Mouse (Mus musculus) pancreas, adult 10 weeks (tissue): ENCODE results near the gene Ifit1bl1. TPM values are rescaled to one million over a fixed set of nuclear protein-coding genes. Genes with fewer than 3 reads are reported as not detected.

Source experiments
- polyA plus RNA-seq: library from polyadenylated mRNA; stranded (reverse); fragments of 350-450 nt; fragmentation: Illumina TruSeq; extraction: RNeasy Lipid Tissue Mini Kit (QIAGEN cat#74804); gene quantifications from one replicate; pipeline ENCODE4 v1.2.3, GENCODE M21; 2015; ENCODE audit warnings: low read depth, low replicate concordance; ENCODE audit not compliant: insufficient read depth

Gene Ifit1bl1
- polyA plus RNA-seq: not detected

DNA sequence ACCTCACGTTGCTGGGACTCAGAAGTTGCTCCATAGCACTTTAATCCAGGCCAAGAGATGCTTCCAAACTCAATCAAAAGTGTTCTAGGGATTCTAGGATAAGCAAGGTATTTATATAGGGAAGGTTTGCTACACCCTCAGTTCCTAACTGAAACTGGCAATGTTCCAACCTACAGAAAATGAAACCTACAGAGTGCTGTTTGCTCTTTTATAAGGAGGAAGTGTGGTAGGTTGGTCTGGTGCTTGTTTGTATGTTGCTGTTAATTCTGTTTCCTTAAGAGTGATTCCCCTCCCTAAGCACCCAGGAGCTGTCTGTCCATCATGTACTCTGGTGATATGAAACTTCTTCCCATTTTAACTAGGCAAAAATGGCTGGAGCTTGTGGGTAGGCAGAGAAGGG is at the start of gene Ifit1bl1:
Gene Ifit1bl1, minus strand, starts transcription at position 69 of the 400 bp plus-strand sequence.

DNA sequence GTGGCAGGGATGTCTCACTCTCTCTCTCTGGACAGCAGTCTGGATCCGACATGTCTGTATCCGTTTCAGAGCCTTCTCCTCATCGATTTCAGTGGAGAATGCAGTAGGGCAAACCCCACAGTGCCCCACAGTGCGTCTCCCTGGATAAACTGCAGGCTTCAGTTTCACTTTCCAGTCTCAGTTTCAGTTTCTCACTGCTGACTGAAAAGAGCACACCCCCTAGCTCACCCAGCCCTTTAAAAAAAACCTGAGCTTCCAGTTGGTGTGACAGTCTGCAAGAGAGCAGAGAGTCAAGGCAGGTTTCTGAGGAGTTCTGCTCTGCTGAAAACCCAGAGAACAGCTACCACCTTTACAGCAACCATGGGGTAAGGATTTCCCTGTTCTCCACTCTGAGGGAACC is 38.9 kb upstream of the Ifit1bl1 start, which contains the start of the genes Ifit1bl2 and Ifit1:
Gene Ifit1bl2, minus strand, starts transcription at position 121 of the 400 bp plus-strand sequence.
Gene Ifit1, plus strand, starts transcription at position 249 of the 400 bp plus-strand sequence.

DNA sequence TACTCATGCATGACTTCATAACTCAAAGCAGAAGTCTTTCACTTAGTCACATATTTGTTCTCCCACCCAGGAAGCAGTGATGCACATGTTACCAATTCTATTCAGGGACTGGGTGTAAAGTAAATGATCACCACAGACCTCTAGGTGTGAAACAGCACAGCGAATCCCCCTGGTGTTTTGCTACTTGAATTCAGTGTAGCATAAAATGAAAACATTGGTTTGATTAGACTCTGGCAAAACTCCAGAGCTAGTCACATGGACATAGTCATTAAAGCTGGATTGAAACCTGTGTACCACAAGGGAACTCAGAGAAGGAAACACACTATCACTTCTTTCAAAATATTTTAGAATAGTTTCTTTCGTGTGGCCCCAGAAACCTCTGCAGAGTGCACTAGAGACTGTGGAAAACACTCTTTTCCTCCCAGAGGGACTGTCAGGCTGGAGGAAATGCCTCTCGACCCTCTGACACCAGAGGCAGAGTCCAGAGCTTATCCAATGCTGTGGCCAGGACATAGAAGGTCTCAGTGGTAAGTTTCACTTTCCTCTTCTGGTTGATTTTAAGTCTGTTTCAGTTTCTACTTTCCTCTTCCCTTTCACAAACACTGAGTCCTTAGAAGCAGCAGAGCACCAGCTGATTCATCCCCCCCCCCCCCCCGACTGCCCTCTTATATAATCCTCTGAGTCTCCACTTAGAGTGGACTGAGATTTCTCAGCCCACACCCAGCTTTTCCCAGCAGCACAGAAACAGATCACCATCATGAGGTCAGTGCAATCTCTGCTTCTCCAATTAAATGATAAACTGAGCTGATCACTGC is 5.7 kb upstream of the Ifit1bl1 start, which contains the start of gene Ifit3b:
Gene Ifit3b, plus strand, starts transcription at position 734 of the 815 bp plus-strand sequence.

DNA sequence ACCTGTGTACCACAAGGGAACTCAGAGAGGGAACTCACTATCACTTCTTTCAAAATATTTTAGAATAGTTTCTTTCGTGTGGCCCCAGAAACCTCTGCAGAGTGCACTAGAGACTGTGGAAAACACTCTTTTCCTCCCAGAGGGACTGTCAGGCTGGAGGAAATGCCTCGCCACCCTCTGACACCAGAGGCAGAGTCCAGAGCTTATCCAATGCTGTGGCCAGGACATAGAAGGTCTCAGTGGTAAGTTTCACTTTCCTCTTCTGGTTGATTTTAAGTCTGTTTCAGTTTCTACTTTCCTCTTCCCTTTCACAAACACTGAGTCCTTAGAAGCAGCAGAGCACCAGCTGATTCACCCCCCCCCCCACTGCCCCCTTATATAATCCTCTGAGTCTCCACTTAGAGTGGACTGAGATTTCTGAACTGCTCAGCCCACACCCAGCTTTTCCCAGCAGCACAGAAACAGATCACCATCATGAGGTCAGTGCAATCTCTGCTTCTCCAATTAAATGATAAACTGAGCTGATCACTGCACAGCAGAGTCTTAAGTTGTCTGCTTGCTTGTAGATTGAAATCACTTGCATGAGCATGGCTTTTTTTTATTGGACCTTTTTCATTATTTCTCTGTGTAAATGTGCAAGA is 18.5 kb downstream of the Ifit1bl1 start, which contains the start of gene Ifit3:
Gene Ifit3, plus strand, starts transcription at position 406 of the 641 bp plus-strand sequence.

DNA sequence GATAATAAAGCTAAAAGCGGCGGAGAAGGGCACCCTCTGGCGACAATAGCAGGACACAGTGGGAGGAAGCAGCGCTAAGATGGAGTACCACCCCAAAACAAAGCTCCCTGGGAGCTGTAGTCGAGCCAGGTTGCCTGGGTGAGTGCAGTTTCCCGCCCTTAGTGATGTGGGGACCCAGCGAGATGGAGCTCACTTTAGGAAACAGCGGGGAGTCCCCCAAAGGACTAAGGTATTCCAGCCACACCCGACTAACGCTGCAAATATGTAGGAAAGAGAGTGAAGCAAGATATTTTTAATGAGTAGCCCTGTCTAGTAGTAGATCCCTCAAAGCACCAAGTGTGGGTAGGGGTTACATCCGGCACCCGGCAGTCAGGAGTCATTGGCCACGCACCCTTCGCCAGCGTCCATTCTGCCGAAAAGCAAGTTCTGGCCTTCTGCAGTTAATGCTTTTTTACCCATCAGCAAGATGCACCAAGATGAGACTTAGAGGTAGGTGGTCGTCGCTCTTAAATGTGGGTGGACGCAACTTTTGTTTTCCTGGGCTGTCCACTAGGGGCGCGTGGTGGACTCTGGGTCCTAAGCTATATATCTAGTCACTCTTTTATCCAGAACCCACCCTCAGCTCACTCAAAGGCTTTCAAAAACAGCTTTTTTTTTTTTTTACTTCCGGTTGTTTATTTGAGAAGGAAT is 51.1 kb downstream of the Ifit1bl1 start, which contains the start of gene Ifit2:
Gene Ifit2, plus strand, starts transcription at position 161 of the 690 bp plus-strand sequence.

Other genes with a start within 250 kb of the Ifit1bl1 start
- 1.0 TPM for gene Ch25h, start 126.8 kb downstream of the Ifit1bl1 start, polyA plus RNA-seq
- gene Lipa, start 74.5 kb downstream of the Ifit1bl1 start, polyA plus RNA-seq: 7.1 TPM
- gene Ifit2, start 51.3 kb downstream of the Ifit1bl1 start, polyA plus RNA-seq: 2.1 TPM
- gene Ifit3, start 18.4 kb downstream of the Ifit1bl1 start, polyA plus RNA-seq: 8.1 TPM
- 1.3 TPM for gene Ifit3b, start 6.0 kb upstream of the Ifit1bl1 start, polyA plus RNA-seq
- gene Ifit1bl2, start 38.8 kb upstream of the Ifit1bl1 start, polyA plus RNA-seq: not detected
- 3.8 TPM for gene Ifit1, start 38.9 kb upstream of the Ifit1bl1 start, polyA plus RNA-seq
- gene Slc16a12, start 145.3 kb upstream of the Ifit1bl1 start, polyA plus RNA-seq: 2.5 TPM